Mouse (Mus musculus) erythroblast, embryonic 14.5 days (primary cell): ENCODE measurements around the gene Olfr1341.

Experiments
- GATA1 ChIP-seq: IDR thresholded peaks from 2 replicates; pipeline ENCODE4 v1.6.1; 2012; ENCODE audit warnings: low read length, inconsistent platforms, mixed read lengths
- TAL1 ChIP-seq: IDR thresholded peaks from 3 replicates; pipeline ENCODE4 v1.6.1; 2012; ENCODE audit warnings: low read length, inconsistent platforms, mixed read lengths

DNA sequence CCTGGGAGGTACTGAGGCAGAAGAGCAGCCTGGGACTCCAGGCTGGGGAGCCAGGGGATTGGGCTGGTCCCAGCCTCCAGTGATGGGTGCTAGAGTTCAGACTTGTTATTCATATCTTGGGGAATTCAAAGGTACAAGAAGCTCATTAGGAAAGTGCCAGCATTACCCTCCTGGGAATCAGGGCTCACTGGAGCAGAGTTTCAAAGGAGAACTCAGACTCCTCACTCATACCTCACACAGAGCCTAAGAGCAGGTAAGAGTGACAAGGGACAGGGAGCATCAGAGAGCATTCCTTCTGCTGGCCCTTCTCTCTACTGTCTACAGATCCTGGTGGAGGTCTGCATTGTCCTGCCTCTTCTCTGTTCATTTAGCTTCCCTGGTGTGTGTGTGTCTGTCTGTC lies 44.7 kb upstream of the Olfr1341 start, which contains the start of gene Olfr62:
- TF ChIP-seq GATA1 (no peak), TAL1 (no peak)
